Mouse (Mus musculus) thymus, postnatal 14 days (tissue): ENCODE measurements around the gene March8.

Experiments used
- DNase-seq: peaks from one replicate; pipeline ENCODE4 v3.0.0; 2021

The March8 gene

DNA sequence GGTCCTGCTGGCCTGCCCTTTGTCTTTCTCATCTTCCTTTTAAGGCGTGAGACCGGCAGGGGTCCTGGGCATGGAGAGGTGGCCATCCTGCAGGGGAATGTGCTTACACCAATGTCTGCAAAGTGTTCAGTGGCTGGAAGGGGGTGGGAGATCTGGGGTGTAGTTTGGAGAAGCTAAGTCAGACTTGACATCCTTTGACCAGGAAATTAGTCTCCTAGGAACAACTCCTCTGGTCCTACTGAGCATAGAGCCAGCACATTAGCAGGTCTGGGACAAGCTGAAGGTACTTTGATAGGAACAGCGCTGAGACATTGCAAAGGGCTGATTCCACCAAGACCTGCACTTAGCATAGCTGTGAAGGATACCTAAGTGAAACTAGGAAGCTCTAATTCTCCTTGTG lies 73.9 kb downstream of the March8 start:
- no peak for DNase-seq

DNA sequence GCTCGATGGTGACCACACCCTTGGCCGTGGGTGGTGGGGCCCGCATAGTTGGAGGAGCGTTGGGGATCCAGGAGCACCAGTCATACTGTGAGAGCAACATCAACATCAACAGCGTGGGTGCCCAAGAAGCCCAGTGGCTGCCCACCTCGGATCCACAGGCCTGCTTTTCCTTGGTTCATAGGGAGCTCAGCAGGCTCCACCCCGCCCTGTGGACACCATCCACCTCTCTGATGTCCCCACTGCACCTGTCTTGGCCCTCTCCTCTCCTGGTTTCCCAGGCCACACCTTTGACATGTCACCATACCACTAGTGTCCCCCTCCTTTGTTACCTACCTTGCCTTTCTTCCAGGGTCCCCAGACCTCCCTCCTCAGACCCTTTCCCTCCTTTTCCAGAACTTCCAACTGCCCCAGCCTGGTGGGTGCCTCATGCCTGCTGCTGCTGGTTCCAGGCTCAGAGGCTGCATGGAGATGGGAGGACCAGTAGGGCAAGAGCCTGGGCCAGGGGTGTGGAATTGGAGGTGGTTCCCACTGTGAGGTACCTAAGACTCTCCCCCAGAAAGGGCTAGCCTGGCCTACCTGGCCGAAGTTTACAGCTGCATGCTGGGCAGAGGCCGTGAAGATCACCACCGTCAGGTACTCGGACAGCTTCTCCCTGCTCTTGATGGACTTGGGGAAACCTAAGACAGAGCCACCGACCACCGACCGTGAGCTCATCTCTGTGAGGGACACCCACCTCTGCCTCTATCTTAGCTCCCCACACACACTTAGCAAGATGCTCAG lies 74.9 kb downstream of the March8 start:
- DNase-seq: no peak

DNA sequence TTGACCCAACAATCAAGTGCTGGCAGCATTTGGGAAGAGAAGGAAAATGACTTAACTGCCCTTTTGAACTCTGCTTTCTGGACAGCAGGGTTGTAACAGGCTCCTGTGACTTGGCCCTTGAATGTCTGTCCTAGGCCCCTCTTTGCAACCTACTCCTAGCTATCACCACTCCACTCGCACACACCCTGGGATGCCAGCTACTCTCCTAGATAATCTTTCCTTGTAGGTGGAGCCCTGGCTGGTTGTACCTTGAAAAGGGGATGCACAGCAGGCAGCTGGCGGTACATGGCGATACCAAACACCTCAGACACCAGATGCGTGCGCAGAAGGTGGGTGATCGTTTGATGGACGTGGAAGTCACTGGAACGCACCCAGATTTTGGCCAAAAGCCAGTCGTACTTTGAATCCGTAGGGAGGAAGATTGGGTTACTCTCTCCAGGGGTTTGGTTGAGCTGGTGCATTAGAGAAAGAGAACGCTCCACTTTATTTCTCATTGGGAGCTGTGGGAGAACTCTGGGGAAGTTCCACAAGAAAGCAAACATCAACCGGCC lies 77.4 kb downstream of the March8 start:
- DNase-seq: no peak

DNA sequence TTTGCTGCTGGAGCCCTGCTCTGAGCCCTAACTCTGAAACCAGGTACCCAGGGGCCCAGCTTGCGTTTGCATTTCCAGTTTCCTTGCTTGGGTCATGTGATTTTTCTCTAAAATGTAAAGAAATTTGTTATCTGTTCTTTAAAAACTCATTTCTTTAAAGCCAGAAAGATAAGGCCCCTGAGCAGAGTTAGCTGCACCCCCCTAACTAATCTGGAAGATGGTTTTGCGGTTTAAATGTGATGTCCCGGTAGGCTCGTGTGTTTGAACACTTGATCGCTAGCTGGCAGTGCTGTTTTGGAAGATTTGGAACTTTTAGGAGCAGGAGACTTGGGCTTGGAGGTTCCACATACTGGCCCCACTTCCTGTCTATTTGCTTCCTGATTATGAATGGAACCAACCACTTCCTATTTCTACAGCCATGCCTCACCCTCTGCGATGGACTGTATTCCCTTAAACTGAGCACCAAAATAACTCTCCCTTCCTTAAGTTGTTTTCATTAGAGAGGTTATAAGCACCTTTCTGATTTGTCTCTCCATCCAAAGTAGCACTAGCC lies 78.3 kb downstream of the March8 start:
- DNase-seq: no peak

DNA sequence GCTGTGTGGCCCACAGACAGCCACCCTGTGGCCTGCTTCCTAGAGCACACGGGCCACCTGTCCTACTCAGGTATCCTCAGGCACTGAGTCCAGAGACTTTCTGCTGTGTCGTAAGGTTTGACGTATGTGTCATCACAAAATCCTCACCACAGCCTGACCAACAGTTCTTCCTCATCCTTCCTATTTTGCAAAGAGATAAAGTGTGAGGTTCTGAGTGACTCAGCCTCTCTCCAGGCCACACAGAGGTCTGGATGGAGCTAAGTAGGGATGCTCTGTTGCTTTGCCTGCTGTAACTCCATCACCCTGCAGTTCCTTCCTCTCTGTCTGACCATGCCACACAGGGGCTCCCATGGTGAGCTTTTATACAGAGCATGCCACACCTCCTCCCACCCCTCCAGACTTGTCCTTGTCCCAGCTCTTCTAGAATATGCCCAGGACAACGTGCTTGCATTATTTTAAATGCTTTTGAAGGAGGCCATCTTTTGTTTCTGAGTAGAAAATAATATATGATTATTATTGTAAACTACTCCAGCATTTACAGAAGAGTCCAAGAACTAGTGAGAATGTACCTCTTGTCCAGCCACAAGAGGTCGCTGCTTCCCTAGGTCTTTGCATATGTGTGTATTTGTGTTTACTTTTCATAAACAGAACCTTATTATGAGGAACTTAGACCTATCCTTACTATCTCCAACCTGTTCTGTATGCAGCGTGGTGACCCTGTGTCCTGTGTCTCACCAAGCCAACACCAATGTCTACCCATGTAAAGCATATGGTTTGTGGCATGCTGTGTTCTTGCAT lies 79.9 kb downstream of the March8 start:
- peak; percentile 27 for DNase-seq

DNA sequence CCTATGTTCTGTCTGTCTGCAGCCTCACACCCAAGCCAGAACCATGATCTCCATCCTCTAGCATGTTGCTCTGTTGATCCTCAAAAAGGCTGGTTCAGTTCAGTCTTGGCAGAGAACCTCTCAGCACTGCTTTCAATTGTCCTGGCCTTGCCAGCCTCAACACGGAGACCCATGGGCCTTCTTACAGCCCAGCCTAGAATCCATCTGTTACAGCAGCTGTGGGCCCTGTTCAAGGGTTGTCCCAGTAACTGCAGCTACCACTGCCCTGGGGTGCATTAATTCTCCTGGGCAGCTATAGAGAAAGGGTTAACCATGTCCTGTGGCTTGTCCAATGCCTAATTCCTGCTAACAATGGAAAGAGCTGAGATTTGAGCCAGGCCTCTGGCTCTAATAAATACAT lies 80.7 kb downstream of the March8 start:
- DNase-seq: no peak

DNA sequence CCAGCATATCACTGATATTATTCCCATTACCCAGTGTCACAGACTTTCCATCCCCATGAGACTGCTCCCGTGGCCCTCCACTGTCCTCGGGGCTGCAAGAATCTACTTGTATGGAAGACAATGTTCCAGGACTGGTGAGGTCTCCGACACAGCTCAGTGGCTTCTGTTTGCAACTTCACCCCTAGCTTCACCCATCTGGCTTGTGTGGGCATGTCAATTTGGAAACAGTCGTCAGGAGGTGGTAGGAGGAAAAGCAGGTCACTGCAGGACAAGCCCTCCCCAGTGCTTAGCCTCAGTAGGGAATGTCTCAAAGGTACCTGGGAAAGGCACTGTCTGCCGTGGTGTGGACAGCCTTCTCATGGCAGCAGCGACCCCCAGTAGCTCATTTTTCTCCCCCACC lies 81.9 kb downstream of the March8 start:
- no peak for DNase-seq

DNA sequence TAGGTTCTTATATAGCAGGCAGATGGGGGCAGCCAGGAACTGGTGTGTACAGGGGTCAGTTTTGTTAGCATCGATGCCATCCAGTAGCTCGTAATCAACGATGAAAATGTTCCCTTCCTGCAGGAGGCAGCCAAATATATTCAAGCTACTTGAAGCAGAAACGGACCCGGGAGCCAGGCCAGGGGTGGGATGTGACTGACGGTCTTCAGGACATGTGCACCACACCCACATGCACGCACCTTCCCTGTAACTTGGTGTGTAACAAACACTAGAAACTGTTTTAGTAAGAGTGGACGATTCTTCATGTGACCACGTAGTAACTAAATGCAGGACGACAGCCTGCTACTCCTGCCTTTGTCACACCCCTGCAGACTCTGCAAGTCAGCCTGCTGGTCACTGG lies 82.4 kb downstream of the March8 start:
- DNase-seq: no peak

DNA sequence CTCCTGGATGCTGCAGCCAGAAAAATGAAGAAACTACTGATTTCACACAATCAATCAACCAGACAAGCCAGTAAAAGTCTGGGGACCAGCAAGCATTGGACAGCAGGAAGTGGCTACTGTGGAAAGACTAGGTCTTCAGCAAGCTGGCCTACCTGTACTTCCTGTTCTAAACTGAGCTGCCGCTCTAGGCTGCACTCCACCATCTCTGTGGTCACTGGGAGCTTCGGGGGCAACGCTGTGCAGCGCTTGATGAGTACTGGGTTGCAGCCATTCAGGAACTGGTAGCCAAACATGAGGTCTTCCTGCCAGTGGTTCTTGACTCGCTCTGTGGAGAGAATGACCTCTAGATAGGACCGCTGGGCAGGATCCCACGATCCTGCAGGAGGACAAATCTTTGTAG lies 85.2 kb downstream of the March8 start:
- no peak for DNase-seq

DNA sequence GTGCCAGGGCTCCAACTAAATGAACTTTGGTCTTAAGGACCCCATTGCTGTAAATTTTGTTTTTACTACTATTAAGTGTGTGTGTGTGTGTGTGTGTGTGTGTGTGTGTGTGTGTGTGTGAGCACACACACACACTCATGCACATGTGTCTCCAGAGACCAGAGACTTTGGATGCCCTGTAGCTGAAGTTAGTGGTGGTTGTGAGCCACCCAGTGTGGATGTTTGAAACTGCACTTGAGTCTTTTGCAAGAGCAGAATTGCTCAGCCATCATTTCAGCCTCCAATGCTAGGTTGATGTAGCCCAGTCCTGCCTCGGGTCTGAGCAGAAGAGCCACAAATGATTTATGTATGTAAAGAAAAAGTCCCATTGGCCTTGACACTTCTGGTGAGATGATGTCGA lies 85.8 kb downstream of the March8 start:
- peak; percentile 19 for DNase-seq

DNA sequence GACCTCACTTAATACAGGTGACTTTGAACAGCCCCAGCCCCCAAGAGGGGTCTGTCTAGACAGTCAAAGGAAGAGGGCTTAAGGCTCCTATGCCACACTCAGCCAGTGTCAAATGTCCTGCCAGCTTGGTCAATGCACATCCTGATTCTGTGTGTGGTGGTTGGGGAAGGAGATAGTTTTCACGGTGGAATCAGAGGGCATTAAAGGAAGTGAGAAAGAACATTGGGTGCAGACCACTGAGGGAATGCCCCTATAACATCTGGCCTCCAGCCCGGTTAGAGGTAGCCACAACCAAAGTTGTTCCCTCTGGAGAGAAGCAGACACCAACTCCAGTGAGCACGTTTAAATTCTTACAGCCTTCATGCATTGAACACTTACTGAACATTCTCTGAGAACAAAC lies 89.7 kb downstream of the March8 start:
- DNase-seq: no peak

DNA sequence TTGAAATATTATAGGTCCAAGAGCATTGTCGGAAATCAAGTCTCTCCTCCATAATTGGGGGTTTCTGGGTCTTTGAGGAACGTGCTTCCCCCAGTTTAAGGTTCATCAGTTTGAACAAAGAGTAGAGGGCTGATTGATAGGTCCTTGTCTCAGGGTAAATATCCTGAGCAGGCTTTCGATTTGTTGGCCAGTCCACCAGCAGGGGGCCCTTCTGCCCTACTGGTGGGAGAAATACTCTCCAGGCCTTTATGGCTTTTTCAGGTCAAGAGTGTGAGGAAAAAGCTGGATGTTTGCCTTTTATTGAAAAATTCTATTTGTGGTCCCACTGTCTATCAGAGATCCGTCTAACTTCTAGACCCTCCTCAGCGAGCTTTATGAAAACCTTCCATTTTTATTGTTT lies 90.5 kb downstream of the March8 start:
- no peak for DNase-seq

DNA sequence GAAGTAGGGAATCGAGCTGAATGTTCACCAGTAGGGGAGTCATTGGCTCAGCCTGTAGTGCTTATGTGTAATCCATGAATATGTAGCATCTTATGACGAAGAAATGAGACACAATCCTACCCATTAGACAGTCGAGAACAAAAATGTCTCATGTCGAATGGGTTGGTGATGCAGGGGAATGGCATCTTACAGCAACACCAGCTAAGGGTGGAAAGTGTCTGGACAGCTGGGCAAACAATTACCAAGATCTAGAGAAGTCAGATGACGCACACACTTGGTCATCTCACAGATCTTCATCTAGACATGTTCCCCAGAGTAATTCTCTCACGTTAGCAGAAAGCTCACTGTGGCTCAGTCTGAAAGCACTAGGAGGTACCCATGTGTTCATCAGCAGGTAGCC lies 101.0 kb downstream of the March8 start:
- DNase-seq: no peak

DNA sequence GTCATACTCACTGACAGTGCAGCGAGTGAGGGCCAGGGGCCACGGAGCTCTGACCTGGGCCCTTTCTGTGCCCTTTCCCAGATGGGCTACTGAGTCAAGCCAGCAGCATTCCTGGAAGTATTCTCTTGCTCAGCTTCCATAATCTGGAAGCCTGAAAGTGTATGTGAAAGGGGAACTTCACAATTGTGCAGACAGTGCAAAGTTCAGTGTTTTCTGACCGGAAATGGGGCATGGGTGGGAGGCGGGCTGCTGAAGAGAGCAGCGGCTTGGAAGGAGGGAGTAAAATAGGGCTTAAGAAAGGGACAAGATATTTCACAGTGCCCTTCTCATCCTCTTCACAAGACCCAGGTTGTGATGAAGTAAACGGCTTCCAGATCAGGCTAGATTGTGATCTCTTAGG lies 101.7 kb downstream of the March8 start:
- DNase-seq: no peak

DNA sequence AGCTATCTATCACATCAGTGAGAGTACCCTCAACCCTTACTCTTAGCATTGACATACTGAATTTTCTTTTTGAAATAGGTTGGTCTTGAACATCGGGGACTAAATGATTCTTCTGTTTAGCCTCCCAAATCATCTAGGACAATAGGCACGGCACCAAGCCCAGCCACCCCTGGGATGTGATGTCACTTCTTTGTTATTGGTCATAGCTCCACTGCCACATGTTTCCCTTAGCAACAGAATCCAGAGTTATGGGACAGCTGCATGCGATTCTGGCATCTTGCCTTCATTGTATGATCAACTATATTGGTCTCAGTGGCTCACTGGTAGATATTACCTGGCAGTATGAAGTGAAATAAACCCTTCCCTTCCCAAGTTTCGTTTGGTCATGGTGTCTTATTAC lies 102.6 kb downstream of the March8 start:
- DNase-seq: no peak

DNA sequence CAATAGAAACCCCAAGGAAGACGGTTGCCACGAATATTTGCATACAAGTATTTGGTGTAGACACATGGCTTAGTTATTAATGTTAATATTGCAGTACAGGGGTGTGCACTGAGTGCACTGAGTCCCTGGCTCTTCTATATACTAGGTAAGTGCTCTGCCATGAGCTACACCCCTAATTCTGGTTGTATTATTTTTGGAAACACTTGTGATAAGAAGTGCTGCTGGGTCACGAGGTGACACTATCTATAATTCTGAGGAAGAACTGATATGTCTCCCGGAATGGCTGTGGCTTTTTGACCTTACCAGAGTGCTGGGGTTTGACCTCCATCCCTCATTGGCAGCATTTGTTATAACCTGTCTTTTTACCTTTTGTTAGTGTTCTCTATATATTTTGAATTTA lies 103.0 kb downstream of the March8 start:
- no peak for DNase-seq

DNA sequence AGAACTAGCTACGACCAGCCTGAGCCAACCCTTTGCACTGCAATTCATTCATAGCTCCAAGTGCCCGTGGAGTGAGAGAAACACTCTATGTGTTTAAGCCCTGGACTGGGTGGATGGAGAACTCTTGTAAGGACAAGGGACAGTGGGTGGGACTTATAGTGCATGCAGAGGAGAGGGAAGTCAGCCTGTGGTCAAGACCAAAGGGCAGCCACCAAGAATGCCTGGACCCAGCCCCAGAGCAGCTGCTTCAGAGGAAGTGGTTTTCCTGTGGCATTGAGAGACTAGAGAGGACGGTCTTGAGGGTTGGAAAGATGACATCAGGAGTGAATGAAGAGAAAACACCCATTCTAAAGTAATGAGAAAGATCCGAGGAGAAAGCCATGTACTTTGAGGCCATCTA lies 118.0 kb downstream of the March8 start:
- DNase-seq: no peak

DNA sequence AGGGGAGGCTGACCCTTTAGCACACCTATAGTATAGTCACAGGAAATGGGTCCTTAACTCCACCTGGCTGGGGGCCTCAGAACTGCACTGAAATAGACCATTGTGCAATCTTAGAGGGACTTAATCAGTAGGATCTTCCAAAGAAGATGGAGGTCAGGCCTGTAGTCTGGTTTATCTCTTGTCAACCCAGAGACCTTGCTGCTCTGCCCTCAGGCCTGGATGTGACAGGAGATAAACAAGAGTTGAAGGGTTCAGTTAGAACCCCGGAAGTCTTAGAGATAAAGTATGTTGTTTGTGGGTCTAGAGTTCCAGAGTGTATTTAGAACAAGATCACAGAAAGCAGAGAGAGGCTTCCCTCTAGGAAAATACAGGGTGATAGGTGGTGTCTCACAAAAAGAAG lies 118.7 kb downstream of the March8 start:
- DNase-seq: peak; percentile 14

DNA sequence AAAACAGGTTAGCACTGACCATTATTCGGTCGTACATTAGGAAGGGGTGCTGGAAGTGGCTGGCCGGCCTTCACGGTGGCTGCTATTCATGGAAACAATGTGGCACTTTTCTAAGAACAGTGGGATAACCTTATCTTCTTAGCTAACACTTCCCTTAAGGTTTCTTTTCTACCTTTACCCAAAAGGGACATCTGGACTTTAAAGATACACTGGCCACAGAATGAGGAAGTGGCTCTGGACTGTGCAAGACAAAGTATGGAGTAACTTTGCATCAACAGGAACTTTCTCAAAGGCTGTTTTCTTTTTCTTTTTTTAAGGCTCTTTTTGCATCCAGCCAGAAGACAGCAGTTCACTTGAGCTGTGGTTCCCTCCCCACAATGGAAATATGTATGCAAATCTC lies 120.9 kb downstream of the March8 start:
- no peak for DNase-seq
